Mouse (Mus musculus) testis, postnatal 14 days (tissue): ENCODE measurements around the gene Nt5c3b.

Experiments used
- DNase-seq: peaks from one replicate; pipeline ENCODE4 v3.0.0; 2021; ENCODE audit warnings: low spot score

The Nt5c3b gene

DNA sequence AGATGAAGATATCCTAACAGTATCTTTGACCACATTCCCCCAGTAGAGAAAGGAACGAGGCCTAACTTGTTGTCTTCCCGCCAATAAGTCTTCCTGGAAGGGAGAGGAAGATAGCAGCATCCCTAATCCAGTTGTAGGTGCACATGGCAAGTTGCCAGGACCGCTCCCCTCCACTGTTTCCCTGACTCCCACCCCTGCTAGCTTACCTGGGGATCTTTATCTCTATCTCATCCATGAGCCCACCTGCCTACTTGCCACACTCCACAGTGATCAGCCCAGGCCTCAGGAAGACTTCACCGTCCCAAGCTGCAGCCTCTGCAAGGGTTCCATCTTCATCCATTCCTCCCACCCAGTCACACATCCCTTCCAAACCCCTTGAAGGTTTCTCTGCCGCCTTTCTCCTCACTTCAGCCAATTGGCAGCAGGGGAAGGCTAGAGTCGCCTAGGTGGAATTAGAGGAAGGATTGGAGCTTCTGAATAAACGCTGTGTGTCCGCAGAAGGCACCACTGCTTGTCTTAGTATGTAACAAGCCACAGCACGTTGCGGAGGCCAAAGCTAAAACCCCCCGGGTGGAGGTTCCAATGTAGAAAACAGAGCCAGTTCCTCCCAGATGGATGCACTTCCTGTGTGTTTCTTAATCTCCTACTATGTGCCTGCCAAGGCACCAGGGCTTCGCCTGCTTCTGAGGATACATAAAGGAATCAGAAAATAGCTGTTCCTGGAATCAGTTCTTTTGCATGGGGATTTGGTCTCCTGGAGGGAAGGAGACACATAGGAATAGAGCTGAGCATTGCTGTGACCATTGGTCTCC is 41.7 kb downstream of the Nt5c3b start:
- no peak for DNase-seq

GRCm38 (mm10) chr11:100399320-100399719 is 42.3 kb downstream of the Nt5c3b start:
- DNase-seq = no peak

DNA sequence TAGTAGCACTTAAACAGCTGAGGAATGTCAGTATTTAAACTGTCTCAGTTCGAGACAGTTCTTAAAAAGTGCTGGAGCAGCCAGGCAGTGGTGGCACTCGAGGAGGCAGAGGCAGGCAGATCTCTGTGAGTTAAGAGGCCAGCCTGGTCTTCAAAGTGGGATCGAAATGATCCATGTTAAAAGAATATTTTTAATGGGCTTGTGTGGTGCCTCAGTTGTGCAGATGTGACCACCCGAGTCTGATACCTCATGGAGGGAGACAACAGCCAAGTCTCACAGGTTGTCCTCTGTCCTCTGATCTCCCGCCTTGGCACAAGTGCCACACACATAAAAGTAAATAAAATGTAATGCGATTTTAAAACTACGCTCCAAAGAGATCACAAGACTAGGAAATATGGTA is 43.1 kb downstream of the Nt5c3b start:
- no peak for DNase-seq

- peak; percentile 98 for DNase-seq
These were observed 43.8 kb downstream of the Nt5c3b start, which contains the start of gene Jup for GRCm38 (mm10) chr11:100397600-100398389. Gene Jup (minus strand): TSS chr11:100397763.

GRCm38 (mm10) chr11:100396886-100397599 is 44.6 kb downstream of the Nt5c3b start:
- DNase-seq = peak; percentile 72

- DNase-seq = no peak
These were observed 45.6 kb downstream of the Nt5c3b start for GRCm38 (mm10) chr11:100395861-100396631.

DNA sequence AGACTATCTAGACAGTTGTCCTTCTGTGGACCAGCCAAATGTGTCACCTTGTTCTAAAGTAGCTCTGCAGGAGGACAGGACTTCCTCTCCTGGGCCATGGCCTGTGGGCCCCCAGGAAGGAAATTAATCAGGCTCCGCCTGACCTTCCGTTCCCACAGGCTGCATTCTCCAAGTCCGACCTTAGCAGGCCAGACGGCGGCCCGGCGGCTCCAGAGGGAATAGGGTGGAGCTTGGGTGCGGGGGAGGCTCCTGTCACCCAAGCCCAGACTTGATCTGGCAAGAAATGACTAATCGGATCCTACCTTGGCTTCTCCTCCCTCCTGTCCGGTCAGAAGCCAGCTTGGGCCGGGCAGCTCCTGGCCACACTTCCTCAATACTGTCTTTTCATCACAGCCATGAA is 46.4 kb downstream of the Nt5c3b start:
- DNase-seq = no peak

GRCm38 (mm10) chr11:100394353-100395074 is 47.1 kb downstream of the Nt5c3b start:
- no peak for DNase-seq

DNA sequence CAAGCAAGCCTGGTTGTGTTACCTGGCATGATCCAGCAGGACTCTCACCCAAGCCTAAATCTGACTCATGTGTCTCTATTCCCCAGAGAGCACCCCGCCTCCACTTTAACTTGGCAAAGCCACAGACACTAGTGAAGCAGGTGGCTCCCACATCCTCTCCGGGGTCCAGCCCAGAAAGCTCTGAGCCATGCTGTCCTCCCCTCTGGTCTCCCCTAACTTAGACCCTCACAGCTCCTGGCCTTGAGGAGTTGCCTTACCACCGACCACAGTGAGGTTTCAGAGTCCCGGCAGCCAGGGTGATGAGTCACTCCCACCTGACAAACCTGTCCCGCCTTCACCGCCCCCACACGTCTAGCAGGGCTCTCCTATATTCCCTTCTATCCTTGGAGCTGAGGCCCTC is 47.9 kb downstream of the Nt5c3b start:
- no peak for DNase-seq

GRCm38 (mm10) chr11:100392958-100393357 is 48.6 kb downstream of the Nt5c3b start:
- no peak for DNase-seq

- DNase-seq = no peak
These were observed 49.7 kb downstream of the Nt5c3b start for GRCm38 (mm10) chr11:100391884-100392345.

DNA sequence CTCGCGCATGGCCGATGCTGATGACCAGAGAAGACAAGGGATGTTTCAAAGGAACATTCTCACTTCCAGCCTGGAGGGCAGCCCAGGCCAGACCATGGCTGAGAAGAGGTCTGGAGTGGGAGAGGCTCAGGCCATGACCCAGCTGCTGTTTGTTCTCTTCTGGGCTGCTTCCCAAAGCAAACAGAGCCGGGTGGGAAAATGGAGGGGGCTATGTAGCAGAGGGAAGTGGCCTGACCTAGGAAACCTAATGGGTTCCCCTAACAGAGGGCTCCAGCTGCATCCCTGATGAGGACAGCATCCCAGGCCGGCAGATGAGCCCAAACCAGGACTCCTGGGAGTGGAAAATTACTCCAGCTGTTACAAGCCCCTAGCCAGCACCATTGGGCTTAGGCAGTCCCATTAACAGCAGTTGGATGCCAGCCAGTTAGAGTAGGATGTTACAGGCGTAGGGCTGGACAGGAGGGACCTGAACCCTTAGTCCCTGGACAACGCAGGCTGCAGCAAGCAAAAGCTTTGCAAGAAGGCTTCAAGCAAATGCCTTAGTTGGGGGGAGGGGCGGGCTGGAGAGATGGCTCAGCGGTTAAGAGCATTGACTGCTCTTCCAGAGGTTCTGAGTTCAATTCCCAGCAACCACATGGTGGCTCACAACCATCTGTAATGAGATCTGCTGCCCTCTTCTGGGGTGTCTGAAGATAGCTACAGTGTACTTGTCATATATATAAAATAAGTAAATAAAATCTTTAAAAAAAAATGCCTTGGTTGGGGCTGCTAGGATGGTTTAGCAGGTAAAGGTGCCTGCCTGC is 50.3 kb downstream of the Nt5c3b start:
- peak; percentile 61 for DNase-seq

- no peak for DNase-seq
These were observed 51.6 kb downstream of the Nt5c3b start for GRCm38 (mm10) chr11:100389931-100390445.

GRCm38 (mm10) chr11:100388588-100388987 is 53.0 kb downstream of the Nt5c3b start:
- DNase-seq = no peak

- no peak for DNase-seq
These were observed 53.8 kb downstream of the Nt5c3b start for GRCm38 (mm10) chr11:100387589-100388375.

DNA sequence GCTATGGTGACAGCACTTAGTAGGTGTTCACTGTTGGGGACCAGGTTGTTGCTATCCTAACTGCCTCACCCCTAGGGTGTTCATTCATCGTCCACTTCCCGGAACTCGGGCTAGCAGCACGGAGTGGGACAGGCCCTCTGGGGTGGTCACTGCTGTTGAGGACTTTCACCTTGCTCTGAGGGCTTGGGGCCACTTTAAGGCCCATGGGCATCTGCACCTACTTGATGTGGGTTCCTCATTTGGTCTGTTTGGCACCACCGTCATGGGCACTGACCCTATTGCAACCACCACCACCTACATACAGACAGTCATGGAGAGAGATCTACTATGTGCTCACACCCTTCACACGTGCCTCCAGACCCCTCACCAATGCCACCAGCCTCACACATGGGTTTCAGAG is 54.5 kb downstream of the Nt5c3b start:
- no peak for DNase-seq

DNA sequence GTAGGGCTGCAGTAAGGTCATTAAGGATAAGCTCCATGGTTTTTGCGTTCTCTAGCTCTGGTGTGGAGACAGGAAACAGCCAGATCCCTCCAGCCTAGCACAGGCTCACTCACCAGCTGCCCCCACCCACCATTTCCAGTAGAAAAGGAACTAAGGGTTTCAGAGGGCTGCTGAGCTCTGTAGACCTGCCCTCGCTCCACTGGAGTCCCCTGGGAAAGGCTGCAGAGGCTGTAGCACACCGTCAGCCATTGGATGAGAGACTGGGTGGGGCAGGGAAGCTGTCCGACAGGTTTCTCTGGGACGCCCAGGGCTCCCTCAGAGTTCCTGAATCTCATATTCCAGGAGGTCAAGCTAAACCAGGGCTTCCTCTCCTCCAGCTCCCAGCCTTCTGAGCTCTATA is 55.0 kb downstream of the Nt5c3b start:
- DNase-seq = no peak

- DNase-seq = no peak
These were observed 56.6 kb downstream of the Nt5c3b start for GRCm38 (mm10) chr11:100385016-100385415.

GRCm38 (mm10) chr11:100382682-100383081 is 58.9 kb downstream of the Nt5c3b start:
- DNase-seq = no peak
